Mouse (Mus musculus): ENCODE measurements around the gene Rasa3.

DNA sequence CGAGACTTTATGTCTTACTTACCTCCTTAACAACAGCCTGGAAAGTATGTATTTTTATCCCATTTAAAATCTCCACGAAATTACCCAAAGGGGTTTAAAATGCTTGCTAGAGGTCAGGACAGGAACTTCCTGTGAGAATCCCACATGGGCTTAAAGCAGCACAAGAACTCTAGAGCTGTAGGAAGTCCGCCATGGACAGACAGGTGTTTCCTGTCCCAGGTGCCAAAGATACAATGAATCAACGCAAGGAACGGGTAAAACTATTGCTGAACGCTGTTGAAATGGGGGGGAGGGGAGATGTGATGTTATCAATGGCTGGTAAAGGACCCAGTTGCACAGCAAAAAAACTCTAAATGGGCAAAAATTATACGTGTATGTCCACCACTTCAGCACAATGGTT, 6.7 kb upstream of the Rasa3 start:
- TF ChIP-seq POLR2A (IDR thresholded peaks at IDR 0.05; ENCODE audit: low read depth, low read length) (no peak), CTCF (conservative IDR thresholded peaks at IDR 0.05; ENCODE audit: insufficient read depth, insufficient read length, low read depth, low read length) (no peak)

Data from kidney, adult 2 months (tissue).